Mouse (Mus musculus): ENCODE data around the gene Hcn1.
A peak's percentile ranks its signal among the peaks of the same experiment; 100 is the strongest.

The Hcn1 gene

DNA sequence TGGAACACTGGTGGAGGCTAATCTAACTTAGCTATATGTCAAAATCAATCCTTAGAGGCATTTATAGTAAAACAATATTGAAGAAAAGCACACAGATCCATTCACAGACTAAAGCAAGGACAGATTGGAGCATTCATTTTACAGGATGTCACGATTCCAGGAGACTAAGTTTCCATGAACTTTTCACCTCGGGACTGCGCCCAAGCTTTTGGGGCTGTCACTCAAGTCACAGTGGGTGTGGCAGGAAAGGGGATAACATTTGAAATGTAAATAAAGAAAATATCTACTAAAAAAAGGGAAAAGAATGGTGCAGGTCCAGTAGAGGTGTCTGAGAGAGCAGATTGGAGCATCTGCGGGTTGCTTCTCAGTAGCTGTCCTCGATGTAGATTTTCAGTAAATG, 421.3 kb downstream of the Hcn1 start:
- DNase-seq (ENCODE audit: low spot score) = no peak

- no peak for DNase-seq (ENCODE audit: low spot score)
Observed at GRCm38 (mm10) chr13:118026510-118026909, 424.4 kb downstream of the Hcn1 start.

- DNase-seq (ENCODE audit: low spot score) = no peak
Observed at GRCm38 (mm10) chr13:118027868-118028267, 425.7 kb downstream of the Hcn1 start.

- no peak for DNase-seq (ENCODE audit: low spot score)
Observed at GRCm38 (mm10) chr13:118028662-118029061, 426.5 kb downstream of the Hcn1 start.

- DNase-seq (ENCODE audit: low spot score) = peak; percentile 2
Observed at GRCm38 (mm10) chr13:118029579-118029978, 427.5 kb downstream of the Hcn1 start.

DNA sequence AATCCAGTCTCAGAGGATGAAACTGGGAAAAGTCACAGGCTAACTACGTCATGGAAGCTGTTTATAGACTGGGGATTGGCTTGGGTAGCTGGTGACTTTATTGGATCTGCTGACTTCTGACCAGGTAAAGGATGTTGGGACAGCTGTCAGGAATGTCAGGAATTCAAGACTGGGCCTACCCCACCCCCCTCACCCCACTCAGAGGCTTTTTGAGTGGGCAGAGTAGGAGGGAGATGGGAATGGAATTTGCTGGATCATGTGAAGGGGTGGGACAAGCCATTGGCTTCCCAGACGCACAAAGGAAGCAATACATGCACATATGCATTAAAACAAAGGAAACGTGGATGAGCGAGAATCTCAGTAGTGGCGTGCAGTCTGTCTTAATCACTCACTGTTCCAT, 433.5 kb downstream of the Hcn1 start:
- DNase-seq (ENCODE audit: low spot score) = no peak
